Mouse (Mus musculus): ENCODE measurements at regions not wholly inside any gene's neighbourhood (a gene's known extent, or its start where the extent isn't known, plus 50 kb on each side); places are given as distances from the start of the nearest gene placed in this dataset.

DNA sequence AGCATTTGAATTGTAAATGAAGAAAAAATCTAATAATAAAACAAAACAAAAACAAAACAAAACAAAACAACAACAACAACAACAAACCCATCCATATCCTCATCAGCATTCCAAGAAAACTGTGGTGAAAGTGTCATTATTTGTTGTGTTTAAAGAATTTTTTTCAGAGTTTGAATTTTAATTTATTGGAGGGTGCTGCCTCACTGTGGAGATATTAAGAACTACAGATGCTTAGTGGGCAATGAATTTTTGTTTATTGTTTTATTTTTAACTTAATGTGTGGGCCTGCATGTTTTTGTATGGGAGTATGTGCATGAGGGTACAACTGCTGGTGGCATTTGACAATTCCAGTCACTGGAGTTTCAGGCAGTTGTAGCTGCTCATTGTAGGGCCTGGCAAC, 147.6 kb upstream of the Manea start:
- Histone ChIP-seq H3K4me3 (ENCODE audit: insufficient read depth in 1 of 2, low read depth in 1 of 2, low read length in 2 of 2, poor library complexity in 1 of 2, severe bottlenecking in 1 of 2) (no peak overlapping the region), H3K9ac (ENCODE audit: insufficient read depth, low read depth, low read length, poor library complexity, severe bottlenecking) (no peak overlapping the region), H3K4me1 (ENCODE audit: control insufficient read depth in 2 of 2, insufficient read depth in 2 of 2, low read length in 2 of 2, poor library complexity in 1 of 2) (no peaks in the 10 kb centered on the region), H3K27ac (ENCODE audit: insufficient read depth, low read depth, low read length, poor library complexity, severe bottlenecking) (no peak overlapping the region), H3K36me3 (ENCODE audit: control insufficient read depth, insufficient read depth, low read length, poor library complexity, severe bottlenecking) (no peaks in the 10 kb centered on the region), H3K9me3 (ENCODE audit: control insufficient read depth, insufficient read depth, low read depth, low read length) (no peaks in the 10 kb centered on the region)
- in situ Hi-C loops (cut with MboI; ENCODE audit: low sequenced_read_pairs in 2 of 2, unreplicated experiment in 2 of 2), result no loop called here
- DNase-seq (ENCODE audit: low read depth, low spot score), result no peak
- TF ChIP-seq ZNF384 (IDR thresholded peaks at IDR 0.05; ENCODE audit: low read depth, low read length) (no peak), MAFK (IDR thresholded peaks at IDR 0.05; ENCODE audit: insufficient read depth, low read depth, low read length) (no peak), HCFC1 (IDR thresholded peaks at IDR 0.05; ENCODE audit: borderline replicate concordance, insufficient read depth, low read length) (no peak), CHD2 (IDR thresholded peaks at IDR 0.05; ENCODE audit: low read depth, low read length) (no peak), ZC3H11A (IDR thresholded peaks at IDR 0.05; ENCODE audit: borderline replicate concordance, low read depth, low read length) (no peak)

DNA sequence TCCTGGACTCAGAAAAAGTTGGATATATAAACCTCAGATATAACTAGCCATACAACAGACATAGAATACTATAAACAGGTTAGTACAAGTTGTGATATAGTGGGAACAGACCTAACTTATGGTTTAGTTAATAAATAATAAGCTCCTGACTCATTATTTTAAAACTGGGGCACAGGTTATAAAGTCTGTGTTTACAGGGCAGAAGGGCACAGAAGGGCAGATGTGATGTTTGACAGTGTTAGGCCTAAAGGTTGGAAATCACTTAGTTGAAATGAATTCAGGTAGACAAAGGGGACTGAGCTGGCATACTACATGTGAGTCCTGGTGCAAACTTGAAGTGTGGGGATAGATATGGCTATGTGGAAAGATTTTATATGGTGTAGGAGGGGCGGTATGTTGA, 128.2 kb upstream of the Manea start:
- Histone ChIP-seq H3K27ac (ENCODE audit: insufficient read depth, low read depth, low read length, poor library complexity, severe bottlenecking) (no peak overlapping the region), H3K4me1 (ENCODE audit: control insufficient read depth in 2 of 2, insufficient read depth in 2 of 2, low read length in 2 of 2, poor library complexity in 1 of 2) (no peaks in the 10 kb centered on the region), H3K9me3 (ENCODE audit: control insufficient read depth, insufficient read depth, low read depth, low read length) (no peaks in the 10 kb centered on the region), H3K36me3 (ENCODE audit: control insufficient read depth, insufficient read depth, low read length, poor library complexity, severe bottlenecking) (no peaks in the 10 kb centered on the region), H3K9ac (ENCODE audit: insufficient read depth, low read depth, low read length, poor library complexity, severe bottlenecking) (no peak overlapping the region), H3K4me3 (ENCODE audit: insufficient read depth in 1 of 2, low read depth in 1 of 2, low read length in 2 of 2, poor library complexity in 1 of 2, severe bottlenecking in 1 of 2) (no peak overlapping the region)
- no peak for TF ChIP-seq CHD2 (IDR thresholded peaks at IDR 0.05; ENCODE audit: low read depth, low read length)
- DNase-seq (ENCODE audit: low read depth, low spot score), result no peak
- in situ Hi-C loops (cut with MboI; ENCODE audit: low sequenced_read_pairs in 2 of 2, unreplicated experiment in 2 of 2), result no loop called here

DNA sequence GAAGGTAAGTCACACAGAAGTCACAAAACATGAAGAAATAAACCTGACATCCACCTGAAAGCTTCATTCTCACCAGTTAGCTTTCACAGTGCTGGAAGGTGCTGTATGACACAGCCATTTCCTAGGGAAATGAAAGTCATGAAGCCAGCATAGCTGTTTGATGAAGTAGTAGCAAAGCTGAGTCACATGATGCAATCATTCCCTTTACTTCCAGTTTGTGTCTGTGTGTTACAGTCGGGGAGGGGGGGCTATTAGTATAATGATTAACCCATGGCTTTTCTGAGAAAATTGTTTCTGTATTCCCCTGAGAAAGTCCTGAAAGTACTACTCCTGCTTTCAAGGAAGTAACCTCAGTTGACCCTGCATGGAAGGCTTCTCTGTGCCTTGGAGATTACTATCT, 94.8 kb upstream of the Manea start:
- TF ChIP-seq HCFC1 (IDR thresholded peaks at IDR 0.05; ENCODE audit: borderline replicate concordance, insufficient read depth, low read length), result no peak
- no peak for TF ChIP-seq CHD2 (IDR thresholded peaks at IDR 0.05; ENCODE audit: low read depth, low read length)
- no peak for TF ChIP-seq MAFK (IDR thresholded peaks at IDR 0.05; ENCODE audit: insufficient read depth, low read depth, low read length)
- no peak for TF ChIP-seq ZNF384 (IDR thresholded peaks at IDR 0.05; ENCODE audit: low read depth, low read length)
- TF ChIP-seq ZC3H11A (IDR thresholded peaks at IDR 0.05; ENCODE audit: borderline replicate concordance, low read depth, low read length), result no peak
- in situ Hi-C loops (cut with MboI; ENCODE audit: low sequenced_read_pairs in 2 of 2, unreplicated experiment in 2 of 2), result no loop called here
- no peak overlapping the region for H3K9ac ChIP-seq (ENCODE audit: insufficient read depth, low read depth, low read length, poor library complexity, severe bottlenecking)
- H3K9me3 ChIP-seq (ENCODE audit: control insufficient read depth, insufficient read depth, low read depth, low read length), result no peaks in the 10 kb centered on the region
- H3K4me3 ChIP-seq (ENCODE audit: insufficient read depth in 1 of 2, low read depth in 1 of 2, low read length in 2 of 2, poor library complexity in 1 of 2, severe bottlenecking in 1 of 2), result no peak overlapping the region
- H3K36me3 ChIP-seq (ENCODE audit: control insufficient read depth, insufficient read depth, low read length, poor library complexity, severe bottlenecking), result no peaks in the 10 kb centered on the region
- H3K27ac ChIP-seq (ENCODE audit: insufficient read depth, low read depth, low read length, poor library complexity, severe bottlenecking), result no peak overlapping the region
- no peak for DNase-seq (ENCODE audit: low read depth, low spot score)
- H3K4me1 ChIP-seq (ENCODE audit: control insufficient read depth in 2 of 2, insufficient read depth in 2 of 2, low read length in 2 of 2, poor library complexity in 1 of 2), result no peaks in the 10 kb centered on the region

DNA sequence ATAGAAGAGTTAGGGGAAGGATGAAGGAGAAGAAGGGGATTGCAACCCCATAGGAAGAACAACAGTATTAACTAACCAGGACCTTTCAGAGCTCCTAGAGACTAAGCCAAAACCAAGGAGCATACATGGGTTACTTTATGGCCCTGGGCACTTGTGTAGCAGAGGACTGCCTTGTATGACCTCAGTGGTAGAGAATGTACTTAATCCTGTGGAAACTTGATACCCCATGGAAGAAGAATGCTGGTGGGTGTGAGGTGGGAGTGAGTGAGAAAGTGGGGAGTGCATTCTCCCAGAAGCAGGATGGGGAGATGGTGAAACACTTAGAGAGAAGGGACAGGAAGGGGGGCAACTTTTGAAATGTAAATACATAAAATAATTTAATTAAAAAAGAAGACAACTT, 75.4 kb upstream of the Manea start:
- no peak for DNase-seq (ENCODE audit: low read depth, low spot score)
- no peaks in the 10 kb centered on the region for H3K36me3 ChIP-seq (ENCODE audit: control insufficient read depth, insufficient read depth, low read length, poor library complexity, severe bottlenecking)
- no peak overlapping the region for H3K4me3 ChIP-seq (ENCODE audit: insufficient read depth in 1 of 2, low read depth in 1 of 2, low read length in 2 of 2, poor library complexity in 1 of 2, severe bottlenecking in 1 of 2)
- in situ Hi-C loops (cut with MboI; ENCODE audit: low sequenced_read_pairs in 2 of 2, unreplicated experiment in 2 of 2), result no loop called here
- H3K4me1 ChIP-seq (ENCODE audit: control insufficient read depth in 2 of 2, insufficient read depth in 2 of 2, low read length in 2 of 2, poor library complexity in 1 of 2), result no peaks in the 10 kb centered on the region
- H3K9ac ChIP-seq (ENCODE audit: insufficient read depth, low read depth, low read length, poor library complexity, severe bottlenecking), result no peak overlapping the region
- no peak overlapping the region for H3K27ac ChIP-seq (ENCODE audit: insufficient read depth, low read depth, low read length, poor library complexity, severe bottlenecking)
- no peak for TF ChIP-seq CHD2 (IDR thresholded peaks at IDR 0.05; ENCODE audit: low read depth, low read length)
- no peak for TF ChIP-seq MAFK (IDR thresholded peaks at IDR 0.05; ENCODE audit: insufficient read depth, low read depth, low read length)
- no peak for TF ChIP-seq ZC3H11A (IDR thresholded peaks at IDR 0.05; ENCODE audit: borderline replicate concordance, low read depth, low read length)
- TF ChIP-seq HCFC1 (IDR thresholded peaks at IDR 0.05; ENCODE audit: borderline replicate concordance, insufficient read depth, low read length), result no peak
- TF ChIP-seq ZNF384 (IDR thresholded peaks at IDR 0.05; ENCODE audit: low read depth, low read length), result no peak
- no peaks in the 10 kb centered on the region for H3K9me3 ChIP-seq (ENCODE audit: control insufficient read depth, insufficient read depth, low read depth, low read length)

DNA sequence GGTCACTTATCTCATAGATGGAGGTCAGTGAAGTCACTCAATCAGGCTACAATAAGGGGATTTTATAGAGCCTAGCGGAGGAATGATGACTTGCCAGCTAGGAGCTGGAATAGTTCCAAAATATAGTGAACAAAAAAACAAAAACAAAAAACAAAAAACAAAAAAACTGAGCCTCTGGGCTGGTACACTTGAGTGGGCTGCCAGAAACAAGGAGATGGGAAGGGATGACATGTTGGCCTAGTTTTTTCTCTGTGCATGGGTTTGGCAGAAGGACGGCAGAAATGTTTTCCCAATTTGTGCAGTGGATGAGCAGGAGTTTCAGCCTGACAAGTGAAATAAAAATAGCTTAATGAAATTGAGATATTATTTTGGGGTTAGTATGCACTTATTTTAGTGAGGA, 57.6 kb upstream of the Manea start:
- Histone ChIP-seq H3K4me1 (ENCODE audit: control insufficient read depth in 2 of 2, insufficient read depth in 2 of 2, low read length in 2 of 2, poor library complexity in 1 of 2) (no peaks in the 10 kb centered on the region; a peak in 1 of 4 replicates), H3K9ac (ENCODE audit: insufficient read depth, low read depth, low read length, poor library complexity, severe bottlenecking) (no peak overlapping the region), H3K4me3 (ENCODE audit: insufficient read depth in 1 of 2, low read depth in 1 of 2, low read length in 2 of 2, poor library complexity in 1 of 2, severe bottlenecking in 1 of 2) (no peak overlapping the region), H3K27ac (ENCODE audit: insufficient read depth, low read depth, low read length, poor library complexity, severe bottlenecking) (no peak overlapping the region), H3K36me3 (ENCODE audit: control insufficient read depth, insufficient read depth, low read length, poor library complexity, severe bottlenecking) (no peaks in the 10 kb centered on the region), H3K9me3 (ENCODE audit: control insufficient read depth, insufficient read depth, low read depth, low read length) (no peaks in the 10 kb centered on the region)
- TF ChIP-seq CHD2 (IDR thresholded peaks at IDR 0.05; ENCODE audit: low read depth, low read length), result no peak
- no peak for TF ChIP-seq ZNF384 (IDR thresholded peaks at IDR 0.05; ENCODE audit: low read depth, low read length)
- no peak for TF ChIP-seq HCFC1 (IDR thresholded peaks at IDR 0.05; ENCODE audit: borderline replicate concordance, insufficient read depth, low read length)
- no peak for TF ChIP-seq ZC3H11A (IDR thresholded peaks at IDR 0.05; ENCODE audit: borderline replicate concordance, low read depth, low read length)
- no peak for TF ChIP-seq MAFK (IDR thresholded peaks at IDR 0.05; ENCODE audit: insufficient read depth, low read depth, low read length)
- in situ Hi-C loops (cut with MboI; ENCODE audit: low sequenced_read_pairs in 2 of 2, unreplicated experiment in 2 of 2), result no loop called here
- DNase-seq (ENCODE audit: low read depth, low spot score), result no peak
